Mouse (Mus musculus) forebrain, embryonic 12.5 days (tissue): ENCODE results near the gene Apod. TPM values are rescaled to one million over a fixed set of nuclear protein-coding genes. Genes with fewer than 3 reads are reported as not detected.
"Not testable (repeated sequence)": the region's sequence is repeated elsewhere in the genome, so short reads cannot be mapped to it uniquely, and the experiment has no call there.

Source experiments
- ATAC-seq: fragments of 200-750 bp; cut with Nextera tagmentation; 2 replicates; pipeline ENCODE4 v1.8.0; 2017; ENCODE audit warnings: moderate TSS enrichment; ENCODE audit not compliant: low FRiP score
- H3K27ac ChIP-seq: fragments of 300-500 bp; sonication (generic); 2 replicates; pipeline ENCODE4 v1.5.1; 2016; ENCODE audit warnings: mild to moderate bottlenecking
- H3K27me3 ChIP-seq: fragments of 300-500 bp; sonication (generic); 2 replicates; pipeline ENCODE4 v1.6.1; 2016; ENCODE audit warnings: mild to moderate bottlenecking
- H3K36me3 ChIP-seq: fragments of 300-500 bp; sonication (generic); replicated peaks from 2 replicates; pipeline ENCODE4 v1.6.1; 2016; ENCODE audit warnings: mild to moderate bottlenecking
- H3K4me1 ChIP-seq: fragments of 300-500 bp; sonication (generic); 2 replicates; pipeline ENCODE4 v1.6.1; 2016
- H3K4me2 ChIP-seq: fragments of 300-500 bp; sonication (generic); 2 replicates; pipeline ENCODE4 v1.6.1; 2016; ENCODE audit warnings: mild to moderate bottlenecking, moderate library complexity
- H3K4me3 ChIP-seq: fragments of 300-500 bp; sonication (generic); replicated peaks from 2 replicates; pipeline ENCODE4 v1.5.1; 2016; ENCODE audit warnings: mild to moderate bottlenecking
- H3K9ac ChIP-seq: fragments of 300-500 bp; sonication (generic); 2 replicates; pipeline ENCODE4 v1.6.1; 2016; ENCODE audit warnings: mild to moderate bottlenecking
- H3K9me3 ChIP-seq: fragments of 300-500 bp; sonication (generic); 2 replicates; pipeline ENCODE4 v1.6.1; 2016
- WGBS: fragments of 180-500 bp; shearing (Covaris S2); methylation state at CpG from one replicate; pipeline ENCODE4 v1.1.7; 2016; 5-methylcytosine and 5-hydroxymethylcytosine counted together
- polyA plus RNA-seq: library from polyadenylated mRNA; unstranded; fragments of >200 nt; fragmentation: Nextera tagmentation; extraction: Ambion mirVana; gene quantifications from 2 replicates; pipeline ENCODE4 v1.2.1, GENCODE M21; 2016

Apod gene
- polyA plus RNA-seq, 1 experiment from 2014 or later: 41.7 TPM

- peaks cover 16% of the 10 kb centered on the region for H3K4me1 ChIP-seq
- H3K9ac ChIP-seq: no peak overlapping the region
- ATAC-seq: no peak
- WGBS: 55% methylated on average over 5 of the region's 5 CpGs
- H3K4me3 ChIP-seq: no peak overlapping the region
- no peak overlapping the region for H3K4me2 ChIP-seq
- H3K9me3 ChIP-seq: no peaks in the 10 kb centered on the region
- H3K36me3 ChIP-seq: no peaks in the 10 kb centered on the region
- no peak overlapping the region for H3K27ac ChIP-seq
- no peaks in the 10 kb centered on the region for H3K27me3 ChIP-seq
These were observed 24.7 kb upstream of the Apod start for GRCm38 (mm10) chr16:31339332-31339731.

GRCm38 (mm10) chr16:31337956-31338355 is 23.3 kb upstream of the Apod start:
- Histone ChIP-seq H3K27ac (no peak overlapping the region), H3K4me2 (no peak overlapping the region), H3K4me1 (peaks cover 10% of the 10 kb centered on the region), H3K36me3 (no peaks in the 10 kb centered on the region), H3K9ac (no peak overlapping the region), H3K27me3 (no peaks in the 10 kb centered on the region), H3K4me3 (no peak overlapping the region), H3K9me3 (no peaks in the 10 kb centered on the region)
- WGBS: 38% methylated on average over 3 of the region's 3 CpGs
- ATAC-seq: no peak

GRCm38 (mm10) chr16:31334796-31335195 is 20.2 kb upstream of the Apod start:
- Histone ChIP-seq H3K27me3 (no peaks in the 10 kb centered on the region), H3K9ac (no peak overlapping the region), H3K36me3 (no peaks in the 10 kb centered on the region), H3K4me2 (no peak overlapping the region), H3K4me3 (no peak overlapping the region), H3K27ac (no peak overlapping the region), H3K9me3 (no peaks in the 10 kb centered on the region), H3K4me1 (peaks cover 3% of the 10 kb centered on the region; the same call in 1 of the 2 replicates)
- 7% methylated on average over 5 of the region's 5 CpGs for WGBS
- ATAC-seq: no peak

DNA sequence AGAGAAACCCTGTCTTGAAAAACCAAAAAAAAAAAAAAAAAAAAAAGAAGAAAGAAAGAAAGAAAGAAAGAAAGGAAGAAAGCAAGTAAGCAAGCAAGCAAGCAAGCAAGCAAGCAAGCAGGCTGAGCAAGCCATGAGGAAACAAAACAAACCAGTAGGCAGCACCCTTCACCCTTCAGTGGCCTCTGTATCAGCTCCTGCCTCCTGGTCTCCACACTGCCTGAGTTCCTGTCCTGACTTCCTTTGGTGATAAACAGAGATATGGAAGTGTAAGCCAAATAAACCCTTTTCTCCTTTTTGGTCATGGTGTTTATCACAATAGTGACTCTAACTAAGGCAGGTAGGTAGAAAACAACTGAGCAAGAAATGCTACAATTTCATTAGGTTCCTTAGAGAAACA is 18.0 kb upstream of the Apod start:
- no peak overlapping the region for H3K4me3 ChIP-seq
- no peak overlapping the region for H3K27ac ChIP-seq
- no peak overlapping the region for H3K9ac ChIP-seq
- no peaks in the 10 kb centered on the region for H3K27me3 ChIP-seq
- 0 out of 2 replicates have a peak, but pooled peaks cover 3% of the 10 kb centered on the region for H3K4me1 ChIP-seq
- ATAC-seq: no peak
- H3K4me2 ChIP-seq: no peak overlapping the region
- no peaks in the 10 kb centered on the region for H3K36me3 ChIP-seq
- no peaks in the 10 kb centered on the region for H3K9me3 ChIP-seq

- WGBS: 94% methylated on average over 6 of the region's 6 CpGs
- H3K4me3 ChIP-seq, H3K4me1 ChIP-seq, H3K27me3 ChIP-seq, H3K4me2 ChIP-seq, H3K9me3 ChIP-seq, H3K9ac ChIP-seq, H3K27ac ChIP-seq, ATAC-seq, H3K36me3 ChIP-seq: not testable (repeated sequence)
These were observed 16.4 kb upstream of the Apod start for GRCm38 (mm10) chr16:31330970-31331369.

GRCm38 (mm10) chr16:31329668-31330067 is 15.1 kb upstream of the Apod start:
- no peak overlapping the region for H3K4me3 ChIP-seq
- H3K9me3 ChIP-seq: no peaks in the 10 kb centered on the region
- no peaks in the 10 kb centered on the region for H3K4me1 ChIP-seq
- H3K27ac ChIP-seq: no peak overlapping the region
- no peak for ATAC-seq
- H3K27me3 ChIP-seq: no peaks in the 10 kb centered on the region
- no peak overlapping the region for H3K9ac ChIP-seq
- no peaks in the 10 kb centered on the region for H3K36me3 ChIP-seq
- no peak overlapping the region for H3K4me2 ChIP-seq
- WGBS: 62% methylated on average over 2 of the region's 2 CpGs

GRCm38 (mm10) chr16:31327891-31328290 is 13.3 kb upstream of the Apod start:
- Histone ChIP-seq H3K27me3 (no peaks in the 10 kb centered on the region), H3K9me3 (no peaks in the 10 kb centered on the region), H3K4me2 (no peak overlapping the region), H3K4me1 (no peaks in the 10 kb centered on the region), H3K36me3 (no peaks in the 10 kb centered on the region), H3K4me3 (no peak overlapping the region), H3K27ac (no peak overlapping the region), H3K9ac (no peak overlapping the region)
- no peak for ATAC-seq
- WGBS: 80% methylated on average over 2 of the region's 2 CpGs

GRCm38 (mm10) chr16:31327430-31327829 is 12.8 kb upstream of the Apod start:
- H3K27ac ChIP-seq: no peak overlapping the region
- H3K9ac ChIP-seq: no peak overlapping the region
- H3K4me2 ChIP-seq: no peak overlapping the region
- H3K36me3 ChIP-seq: no peaks in the 10 kb centered on the region
- H3K9me3 ChIP-seq: no peaks in the 10 kb centered on the region
- no peaks in the 10 kb centered on the region for H3K27me3 ChIP-seq
- no peak for ATAC-seq
- H3K4me1 ChIP-seq: no peaks in the 10 kb centered on the region
- 87% methylated on average over 8 of the region's 8 CpGs for WGBS
- H3K4me3 ChIP-seq: no peak overlapping the region

DNA sequence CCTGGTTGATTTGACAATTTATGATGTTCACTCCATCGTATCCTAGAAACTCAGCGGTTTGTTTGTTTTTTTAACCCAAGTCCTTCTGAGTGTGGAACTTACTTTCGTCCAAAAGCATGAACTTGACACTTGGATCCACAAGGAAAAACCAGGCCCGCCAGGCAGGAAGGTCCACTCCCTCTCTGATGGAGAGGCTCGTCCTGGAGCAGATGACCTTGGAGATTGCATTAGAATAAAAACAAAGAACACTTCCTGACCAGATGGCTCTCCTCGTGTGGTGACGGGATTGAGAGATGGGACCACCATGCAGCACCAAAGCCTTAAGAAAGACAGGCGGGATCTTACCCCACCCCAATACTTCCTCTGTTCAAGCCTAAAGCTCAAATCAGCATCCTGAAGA is 12.1 kb upstream of the Apod start:
- no peaks in the 10 kb centered on the region for H3K27me3 ChIP-seq
- 84% methylated on average over 8 of the region's 8 CpGs for WGBS
- no peak overlapping the region for H3K4me3 ChIP-seq
- ATAC-seq: no peak
- H3K4me2 ChIP-seq: no peak overlapping the region
- H3K9ac ChIP-seq: no peak overlapping the region
- H3K36me3 ChIP-seq: no peaks in the 10 kb centered on the region
- no peaks in the 10 kb centered on the region for H3K9me3 ChIP-seq
- H3K27ac ChIP-seq: no peak overlapping the region
- peaks cover 4% of the 10 kb centered on the region for H3K4me1 ChIP-seq

GRCm38 (mm10) chr16:31325966-31326365 is 11.4 kb upstream of the Apod start:
- ATAC-seq: no peak
- no peak overlapping the region for H3K27ac ChIP-seq
- H3K9me3 ChIP-seq: no peaks in the 10 kb centered on the region
- no peaks in the 10 kb centered on the region for H3K27me3 ChIP-seq
- H3K4me3 ChIP-seq: no peak overlapping the region
- H3K36me3 ChIP-seq: no peaks in the 10 kb centered on the region
- 87% methylated on average over 5 of the region's 5 CpGs for WGBS
- H3K9ac ChIP-seq: no peak overlapping the region
- no peak overlapping the region for H3K4me2 ChIP-seq
- H3K4me1 ChIP-seq: peaks cover 8% of the 10 kb centered on the region

- ATAC-seq: no peak
- H3K36me3 ChIP-seq: no peaks in the 10 kb centered on the region
- no peaks in the 10 kb centered on the region for H3K9me3 ChIP-seq
- peaks cover 11% of the 10 kb centered on the region for H3K4me1 ChIP-seq
- H3K27me3 ChIP-seq: no peaks in the 10 kb centered on the region
- no peak overlapping the region for H3K9ac ChIP-seq
- no peak overlapping the region for H3K27ac ChIP-seq
- WGBS: 96% methylated on average over 14 of the region's 14 CpGs
- H3K4me2 ChIP-seq: no peak overlapping the region
- H3K4me3 ChIP-seq: no peak overlapping the region
These were observed 10.5 kb upstream of the Apod start for GRCm38 (mm10) chr16:31325120-31325519.

DNA sequence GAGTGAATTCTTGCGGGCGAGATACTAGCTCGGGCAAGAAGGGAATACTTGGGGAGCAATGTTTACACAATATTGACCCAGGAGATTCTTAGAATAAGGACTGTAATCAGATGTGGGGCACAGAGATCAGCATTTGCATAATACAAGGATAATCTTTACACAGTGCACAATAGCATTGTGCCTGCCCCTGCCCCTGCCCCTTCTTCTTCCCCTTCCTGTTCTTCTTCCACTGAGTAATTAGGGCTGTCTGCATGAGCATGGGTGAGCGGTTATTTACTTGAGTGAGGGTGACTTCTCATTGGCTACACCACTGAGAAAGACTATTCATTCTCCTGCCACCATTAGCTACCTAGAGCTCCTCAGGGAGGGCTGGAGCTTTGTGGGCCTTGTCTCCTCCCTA is 6.9 kb upstream of the Apod start:
- no peak overlapping the region for H3K9ac ChIP-seq
- H3K4me1 ChIP-seq: peaks cover 11% of the 10 kb centered on the region
- H3K36me3 ChIP-seq: no peaks in the 10 kb centered on the region
- H3K4me3 ChIP-seq: no peak overlapping the region
- H3K27ac ChIP-seq: 0 out of 2 replicates have a peak overlapping the region, but pooled peaks have one; percentile 15
- no peaks in the 10 kb centered on the region for H3K9me3 ChIP-seq
- no peaks in the 10 kb centered on the region for H3K27me3 ChIP-seq
- WGBS: 37% methylated on average over 4 of the region's 4 CpGs
- 0 out of 2 replicates have a peak overlapping the region, but pooled peaks have one; percentile 15 for H3K4me2 ChIP-seq
- no peak for ATAC-seq

DNA sequence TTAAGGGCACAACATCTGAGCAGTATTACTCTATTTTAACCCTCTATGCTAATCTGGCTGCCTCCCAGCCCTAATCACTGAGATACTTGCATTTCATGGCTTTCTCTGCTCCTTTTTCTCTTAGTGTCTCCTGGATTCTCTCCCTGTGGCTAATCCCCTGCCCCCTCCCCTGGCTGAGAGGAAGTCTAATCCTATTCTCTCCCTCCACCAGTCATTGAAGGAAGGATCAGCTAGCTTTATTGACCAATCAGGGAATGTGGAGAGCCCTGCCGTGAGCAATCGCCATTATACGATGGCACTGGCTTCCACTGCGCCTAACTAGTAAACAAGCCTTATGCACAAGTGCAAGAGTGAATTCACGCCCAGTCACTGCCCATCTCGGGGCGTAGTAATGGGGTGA is 6.3 kb upstream of the Apod start:
- Histone ChIP-seq H3K27ac (no peak overlapping the region), H3K4me3 (no peak overlapping the region), H3K4me2 (0 out of 2 replicates have a peak overlapping the region, but pooled peaks have one; percentile 15), H3K9ac (no peak overlapping the region), H3K36me3 (no peaks in the 10 kb centered on the region), H3K4me1 (peaks cover 11% of the 10 kb centered on the region), H3K9me3 (no peaks in the 10 kb centered on the region), H3K27me3 (no peaks in the 10 kb centered on the region)
- WGBS: 33% methylated on average over 7 of the region's 7 CpGs
- ATAC-seq: no peak
